Mouse (Mus musculus): ENCODE data around the gene Slc25a17.

- TF ChIP-seq CTCF (conservative IDR thresholded peaks at IDR 0.05; ENCODE audit: low read length) (no peak), NANOG (IDR thresholded peaks at IDR 0.05; ENCODE audit: borderline replicate concordance, low read length) (no peak), POU5F1 (IDR thresholded peaks at IDR 0.05; ENCODE audit: borderline replicate concordance, low read length) (no peak)
Measured at GRCm38 (mm10) chr15:81294386-81294785, 66.2 kb downstream of the Slc25a17 start.
